Mouse (Mus musculus): ENCODE data around the gene Pgam1.

- TF ChIP-seq CTCF (IDR thresholded peaks at IDR 0.05; ENCODE audit: extremely low read depth, insufficient read depth, low read length) (no peak), POLR2A (IDR thresholded peaks at IDR 0.05; ENCODE audit: extremely low read depth, insufficient read depth, low read length) (no peak)
Measured at GRCm38 (mm10) chr19:41866707-41867106, 45.0 kb upstream of the Pgam1 start.
